Mouse (Mus musculus): Measurements from ENCODE around the gene Tbkbp1. TPM values are rescaled to one million over a fixed set of nuclear protein-coding genes. Genes with fewer than 3 reads are reported as not detected.
"Not testable (repeated sequence)": the region's sequence is repeated elsewhere in the genome, so short reads cannot be mapped to it uniquely, and the experiment has no call there.

The Tbkbp1 gene
- 1 to 10 TPM; 4.0 to 6.1 TPM for total RNA-seq (2021)
- long read RNA-seq, experiment 1, partial matches to known transcripts, result 2 of 3 reads
- long read RNA-seq, experiment 1, other reads (novel, unspliced or antisense), result 1 of 3 reads
- long read RNA-seq, experiment 2, partial matches to known transcripts, result 1 of 2 reads
- long read RNA-seq, experiment 2, other reads (novel, unspliced or antisense), result 1 of 2 reads

DNA sequence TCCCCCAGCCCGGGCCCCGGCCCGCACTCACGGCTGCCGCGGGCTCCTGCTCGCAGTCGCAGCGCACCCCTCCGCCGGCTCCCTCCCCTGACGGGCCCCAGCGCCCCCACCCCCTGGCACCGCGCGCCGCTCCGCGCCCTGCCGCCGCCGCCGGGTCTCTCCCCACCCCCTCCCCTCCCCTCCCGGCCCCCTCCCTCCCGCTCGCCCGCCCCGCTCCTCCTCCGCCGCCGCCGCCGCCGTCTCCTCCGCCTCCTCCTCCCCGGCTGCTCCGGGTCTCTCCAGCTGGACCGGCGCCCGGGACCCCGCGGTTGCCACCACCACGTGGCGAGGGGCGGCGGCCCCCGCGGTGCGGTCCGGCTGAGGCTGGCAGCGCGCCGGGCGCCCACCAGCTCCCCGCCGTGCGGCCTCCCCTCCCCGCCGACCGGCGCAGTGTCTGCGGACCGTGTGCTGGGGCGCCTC is at the start of gene Tbkbp1:
Gene Tbkbp1, minus strand, starts transcription at position 153 of the 459 bp plus-strand sequence.
- Histone ChIP-seq H3K4me3 (peak within 1 kb of the TSS; percentile 93), H3K27ac (peak within 1 kb of the TSS; percentile 86)
- DNase-seq, result peak; percentile 61
- intact Hi-C loops (cut with DNase I), result no loop called here
- TF ChIP-seq CTCF (IDR thresholded peaks at IDR 0.05), result no peak

DNA sequence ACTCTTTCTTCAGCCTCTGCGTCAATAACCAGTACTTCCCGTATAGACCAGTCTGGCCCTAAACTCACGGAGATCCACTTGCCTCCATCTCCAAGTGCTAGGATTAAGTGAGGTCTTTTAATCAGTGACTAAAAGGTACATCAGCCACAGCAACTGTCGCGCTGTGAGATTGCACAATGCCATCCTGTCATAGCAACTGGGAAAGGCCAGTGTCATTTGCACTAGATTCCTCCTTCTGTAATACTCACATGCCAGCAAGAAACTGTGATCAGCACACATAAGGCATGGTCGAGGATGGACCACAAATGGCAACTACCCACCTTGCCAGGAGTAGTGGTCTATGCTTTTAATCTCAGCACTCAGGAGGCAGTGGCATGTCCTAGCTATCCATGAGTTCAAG is 48.2 kb upstream of the Tbkbp1 start:
- TF ChIP-seq CTCF (IDR thresholded peaks at IDR 0.05), result no peak
- DNase-seq, result no peak
- intact Hi-C loops (cut with DNase I), result loop anchor here (2.0 kb wide), 1 partner anchor 131 kb away; no protein-coding TSS in a partner anchor
- Histone ChIP-seq H3K27ac (no peak overlapping the region), H3K4me3 (no peak overlapping the region)

DNA sequence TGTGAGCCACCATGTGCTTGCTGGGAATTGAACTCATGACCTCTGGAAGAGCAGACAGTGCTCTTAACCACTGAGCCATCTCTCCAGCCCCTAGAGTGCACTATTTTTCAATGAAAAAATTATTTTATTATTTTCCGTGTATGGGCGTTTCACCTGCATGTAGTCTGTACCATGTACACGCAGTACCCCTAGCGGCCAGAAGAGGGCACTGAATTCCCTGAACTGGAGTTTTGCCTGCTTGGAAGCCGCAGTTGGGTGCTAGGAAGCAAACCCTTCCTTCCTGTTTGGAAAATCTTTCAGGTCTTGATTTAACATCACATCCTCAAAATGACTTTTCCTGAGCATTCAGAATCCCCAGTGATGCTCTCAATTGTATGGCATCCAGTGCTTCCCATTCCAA is 47.3 kb upstream of the Tbkbp1 start:
- Histone ChIP-seq H3K27ac (no peak overlapping the region), H3K4me3 (no peak overlapping the region)
- peak; percentile 59 for DNase-seq
- intact Hi-C loops (cut with DNase I), result loop anchor here (2.0 kb wide), 1 partner anchor 132 kb away; no protein-coding TSS in a partner anchor
- TF ChIP-seq CTCF (IDR thresholded peaks at IDR 0.05), result peak; percentile 84

DNA sequence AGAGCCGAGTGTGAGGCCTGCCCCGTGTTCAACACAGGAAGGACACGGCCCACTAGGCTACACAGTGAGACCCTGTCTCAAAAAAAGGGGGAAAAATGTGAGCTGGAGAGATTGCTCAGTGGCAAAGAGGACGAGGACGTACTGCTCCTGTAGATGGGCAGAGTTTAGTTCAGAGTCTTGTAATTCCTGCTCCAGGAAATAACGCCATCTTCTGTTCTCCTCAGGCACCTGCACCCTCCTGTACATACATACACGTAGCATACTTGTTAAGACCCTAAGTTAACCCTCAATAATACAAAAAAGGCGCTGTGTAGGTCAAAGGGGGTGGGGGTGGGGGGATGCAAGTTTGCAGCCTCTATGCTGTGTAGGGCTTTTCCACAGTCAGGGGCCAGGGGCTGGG is 45.7 kb upstream of the Tbkbp1 start:
- H3K27ac ChIP-seq, result no peak overlapping the region
- TF ChIP-seq CTCF (IDR thresholded peaks at IDR 0.05), result no peak
- intact Hi-C loops (cut with DNase I), result no loop called here
- H3K4me3 ChIP-seq, result no peak overlapping the region
- DNase-seq, result no peak

DNA sequence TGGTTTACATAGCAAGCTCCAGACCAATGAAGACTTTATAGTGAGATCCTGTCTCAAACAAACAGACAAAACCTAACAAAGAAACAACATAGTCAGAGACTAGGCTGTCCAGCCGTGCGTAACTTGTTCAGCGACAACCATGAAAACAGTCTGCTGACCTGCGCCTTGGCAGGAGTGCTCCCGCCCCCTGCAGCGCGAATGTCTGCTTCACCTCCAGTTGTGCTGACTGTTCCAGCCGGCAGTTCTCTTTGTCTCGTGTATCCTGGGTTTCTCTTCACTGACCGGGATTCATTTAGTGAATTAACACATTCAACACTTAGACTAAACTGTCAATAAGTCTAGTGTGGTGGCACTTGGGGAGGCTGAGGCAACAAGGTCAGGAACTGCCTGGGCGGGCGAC is 45.2 kb upstream of the Tbkbp1 start:
- no peak overlapping the region for H3K27ac ChIP-seq
- intact Hi-C loops (cut with DNase I), result no loop called here
- no peak for TF ChIP-seq CTCF (IDR thresholded peaks at IDR 0.05)
- DNase-seq, result no peak
- H3K4me3 ChIP-seq, result no peak overlapping the region

DNA sequence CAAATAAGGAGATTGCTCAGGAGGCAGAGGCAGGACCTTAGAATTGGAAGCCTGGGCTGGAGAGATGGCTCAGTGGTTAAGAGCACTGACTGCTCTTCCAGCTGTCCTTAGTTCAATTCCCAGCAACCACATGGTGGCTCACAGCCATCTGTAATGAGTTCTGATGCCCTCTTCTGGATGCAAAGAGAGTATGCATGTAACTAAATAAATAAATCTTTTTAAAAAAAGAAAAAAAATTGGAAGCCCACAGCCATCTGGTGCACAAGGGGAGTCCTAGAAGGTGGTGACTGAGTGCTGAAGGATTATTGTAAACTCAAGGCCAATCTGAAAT is 41.3 kb upstream of the Tbkbp1 start:
- no peak for DNase-seq
- intact Hi-C loops (cut with DNase I), result no loop called here
- no peak for TF ChIP-seq CTCF (IDR thresholded peaks at IDR 0.05)
- Histone ChIP-seq H3K27ac (no peak overlapping the region), H3K4me3 (no peak overlapping the region)

DNA sequence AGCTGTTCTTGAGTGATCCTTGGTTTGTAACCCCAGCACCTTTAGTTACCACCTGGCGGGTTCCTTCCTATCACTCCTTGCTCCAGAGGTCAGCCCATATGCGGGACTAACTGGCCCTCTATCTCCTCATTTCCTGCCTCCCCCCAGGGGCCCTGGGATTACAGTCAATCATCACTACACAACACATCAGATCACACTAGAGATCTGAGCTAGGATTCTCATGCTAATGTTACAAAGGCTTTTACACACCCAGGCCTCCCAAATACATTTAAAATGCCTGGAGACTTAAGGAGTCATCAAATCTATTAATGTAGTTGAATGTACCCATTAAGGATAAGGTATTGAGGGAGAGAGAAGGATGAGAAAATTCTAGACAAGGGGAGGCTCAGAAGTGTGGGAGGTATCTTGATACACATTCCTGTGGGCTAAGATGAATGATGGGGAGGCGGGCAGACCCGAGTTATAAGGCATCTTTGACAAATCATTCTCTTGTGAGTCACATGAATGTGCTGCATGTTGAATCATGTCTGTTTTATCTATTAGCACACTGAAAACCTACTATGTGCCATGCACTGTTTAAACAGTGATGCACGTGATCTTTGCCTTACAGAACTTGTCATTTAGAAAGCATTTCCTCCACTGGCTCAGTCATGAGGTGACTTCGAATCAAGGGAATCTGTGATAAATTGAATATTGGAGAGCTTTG is 40.8 kb upstream of the Tbkbp1 start:
- TF ChIP-seq CTCF (IDR thresholded peaks at IDR 0.05), result no peak
- Histone ChIP-seq H3K27ac (no peak overlapping the region), H3K4me3 (no peak overlapping the region)
- DNase-seq, result no peak
- intact Hi-C loops (cut with DNase I), result no loop called here

DNA sequence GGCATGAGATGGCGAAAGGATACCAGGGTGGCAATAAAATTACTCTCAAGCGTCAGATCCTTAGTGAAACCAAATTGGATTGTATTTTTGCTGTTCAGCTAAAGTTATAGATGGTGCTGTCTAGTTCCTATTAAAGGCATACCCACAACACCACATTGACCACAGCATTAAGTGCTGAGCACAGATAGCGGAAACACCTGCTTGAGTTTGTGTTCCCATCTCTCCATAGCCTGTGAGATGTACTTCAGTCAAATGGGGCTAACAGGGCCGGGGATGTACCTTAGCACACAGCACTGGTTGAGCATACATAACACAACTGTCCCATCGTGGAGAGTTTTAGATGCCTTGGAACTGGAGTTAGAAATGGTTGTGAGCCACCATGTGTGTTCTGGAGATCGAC is 39.7 kb upstream of the Tbkbp1 start:
- TF ChIP-seq CTCF (IDR thresholded peaks at IDR 0.05), result no peak
- Histone ChIP-seq H3K27ac (no peak overlapping the region), H3K4me3 (no peak overlapping the region)
- DNase-seq, result no peak
- intact Hi-C loops (cut with DNase I), result no loop called here

DNA sequence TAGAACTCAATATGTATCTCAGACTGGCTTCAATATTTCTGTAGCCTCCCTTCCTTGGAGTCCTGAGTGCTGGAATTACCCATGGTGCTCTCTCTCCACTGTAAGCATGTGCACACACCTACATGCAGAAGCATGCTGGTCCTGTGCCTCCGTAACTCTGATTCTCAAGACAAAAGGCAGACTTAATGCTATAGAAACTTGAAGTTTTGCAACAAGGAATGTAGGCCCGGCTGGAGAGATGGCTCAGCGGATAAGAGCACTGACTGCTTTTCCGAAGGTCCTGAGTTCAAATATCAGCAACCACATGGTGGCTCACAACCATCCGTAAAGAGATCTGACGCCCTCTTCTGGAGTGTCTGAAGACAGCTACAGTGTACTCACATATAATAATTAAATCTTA is 38.4 kb upstream of the Tbkbp1 start:
- not testable (repeated sequence) for H3K4me3 ChIP-seq, DNase-seq
- H3K27ac ChIP-seq, result peak overlapping the region; percentile 96; the same call in 1 of the 2 replicates
- intact Hi-C loops (cut with DNase I), result loop anchor here (5.0 kb wide), 1 partner anchor 123 kb away; no protein-coding TSS in a partner anchor

DNA sequence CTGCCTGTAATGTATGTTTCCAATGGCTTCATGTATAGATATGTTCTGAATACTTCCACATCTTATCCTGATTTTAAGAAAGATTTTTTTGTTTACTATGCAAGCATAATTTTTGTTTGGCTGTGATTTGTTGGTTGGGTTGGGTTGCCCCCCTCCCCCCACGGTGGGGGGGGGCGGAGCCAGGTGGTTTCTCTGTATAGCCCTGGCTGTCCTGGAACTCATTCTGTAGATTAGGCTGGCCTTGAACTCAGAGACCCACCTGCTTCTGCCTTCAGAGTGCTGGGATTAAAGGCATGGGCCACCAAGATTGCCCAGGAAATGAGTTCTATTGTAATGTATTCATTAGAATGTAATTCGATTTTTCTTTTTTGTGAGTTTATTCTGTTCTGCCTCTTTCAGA is 37.9 kb upstream of the Tbkbp1 start:
- H3K4me3 ChIP-seq, result peak overlapping the region; percentile 97
- peak overlapping the region; percentile 96 for H3K27ac ChIP-seq
- intact Hi-C loops (cut with DNase I), result loop anchor here (5.0 kb wide), 1 partner anchor 123 kb away; no protein-coding TSS in a partner anchor
- no peak for DNase-seq
- TF ChIP-seq CTCF (IDR thresholded peaks at IDR 0.05), result no peak

DNA sequence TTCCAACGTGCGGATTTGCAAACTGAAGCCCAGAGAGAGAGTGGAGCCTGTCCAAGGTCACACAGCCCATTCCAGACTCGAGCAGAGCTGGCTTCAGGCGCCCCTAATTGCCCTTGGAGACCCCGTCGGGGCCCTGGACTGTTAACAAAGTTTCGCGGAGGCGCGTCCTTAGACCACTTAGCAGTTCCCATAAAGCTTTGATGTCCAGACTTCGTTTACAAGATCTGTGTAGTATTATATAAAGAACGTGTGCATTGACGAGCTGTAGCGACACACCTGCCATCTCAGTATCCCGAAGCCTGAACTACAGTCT is 37.3 kb upstream of the Tbkbp1 start:
- no peak for TF ChIP-seq CTCF (IDR thresholded peaks at IDR 0.05)
- DNase-seq, result no peak
- Histone ChIP-seq H3K27ac (peak overlapping the region; percentile 96), H3K4me3 (peak overlapping the region; percentile 97)
- intact Hi-C loops (cut with DNase I), result loop anchor here (5.0 kb wide), 1 partner anchor 124 kb away; no protein-coding TSS in a partner anchor

DNA sequence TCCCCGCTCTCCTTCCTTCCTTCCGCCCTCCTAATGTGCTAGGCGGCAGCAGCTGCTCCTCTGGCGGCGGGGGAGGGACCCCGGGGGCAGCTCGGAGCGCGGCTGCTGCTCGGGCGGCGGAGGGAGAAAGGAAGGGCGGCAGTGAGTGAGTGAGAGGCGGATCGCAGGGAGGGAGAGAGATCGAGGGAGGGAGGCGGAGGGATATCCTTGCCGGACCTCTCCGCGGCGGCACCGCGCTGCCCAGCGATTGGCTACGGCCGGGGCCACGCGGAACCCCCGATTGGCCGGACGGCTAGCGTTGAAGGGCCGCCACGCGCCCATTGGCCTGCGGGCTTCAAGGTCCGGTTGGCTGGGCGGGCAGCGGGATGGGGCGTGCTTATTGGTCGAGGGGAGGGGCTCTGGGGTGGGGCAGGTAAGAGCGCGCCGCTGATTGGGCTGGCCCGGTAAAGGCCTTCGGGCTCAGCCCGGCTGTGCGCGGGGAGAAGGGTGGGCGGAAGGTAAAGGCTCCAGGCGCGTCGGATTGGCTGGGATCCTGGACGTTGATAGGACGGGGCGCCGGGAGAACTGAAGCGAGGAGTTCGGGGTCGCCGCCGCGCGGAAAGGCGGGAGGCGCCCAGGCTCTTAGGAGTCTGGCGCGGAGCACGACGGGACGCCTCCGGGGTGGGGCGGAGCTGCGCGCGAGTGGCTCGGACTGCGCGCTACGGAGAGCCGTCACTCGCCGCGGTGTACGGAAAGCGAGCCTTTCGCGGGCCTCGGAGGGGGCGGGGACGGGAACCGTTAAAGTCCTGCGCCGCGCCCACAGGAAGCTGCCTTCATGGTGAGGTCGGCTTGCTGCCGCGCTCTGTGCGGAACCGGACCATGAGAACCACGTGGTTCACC is 36.7 kb upstream of the Tbkbp1 start, which contains the start of gene Kpnb1:
Gene Kpnb1, minus strand, starts transcription at position 118 of the 879 bp plus-strand sequence.
- Histone ChIP-seq H3K4me3 (peak within 1 kb of the TSS; percentile 97), H3K27ac (peak within 1 kb of the TSS; percentile 98)
- peak; percentile 100 for DNase-seq
- no peak for TF ChIP-seq CTCF (IDR thresholded peaks at IDR 0.05)
- intact Hi-C loops (cut with DNase I), result loop anchor here (5.0 kb wide), 1 partner anchor 124 kb away; no protein-coding TSS in a partner anchor
